Mouse (Mus musculus) hindbrain, embryonic 13.5 days (tissue): Measurements from ENCODE around the gene Adarb2. TPM values are rescaled to one million over a fixed set of nuclear protein-coding genes. Genes with fewer than 3 reads are reported as not detected.
A peak's percentile ranks its signal among the peaks of the same experiment; 100 is the strongest.

Source experiments
- ATAC-seq: fragments of 200-750 bp; cut with Nextera tagmentation; 2 replicates; pipeline ENCODE4 v1.8.0; 2017; ENCODE audit warnings: moderate TSS enrichment; ENCODE audit not compliant: low FRiP score
- H3K27ac ChIP-seq: fragments of 300-500 bp; sonication (generic); 2 replicates; pipeline ENCODE4 v1.5.1; 2015; ENCODE audit warnings: inconsistent platforms, mild to moderate bottlenecking, moderate library complexity
- H3K27me3 ChIP-seq: fragments of 300-500 bp; sonication (generic); 2 replicates; pipeline ENCODE4 v1.6.1; 2015; ENCODE audit warnings: mild to moderate bottlenecking, inconsistent platforms
- H3K36me3 ChIP-seq: fragments of 300-500 bp; sonication (generic); 2 replicates; pipeline ENCODE4 v1.6.1; 2015; ENCODE audit warnings: mild to moderate bottlenecking, inconsistent platforms
- H3K4me1 ChIP-seq: fragments of 300-500 bp; sonication (generic); replicated peaks from 2 replicates; pipeline ENCODE4 v1.6.1; 2015; ENCODE audit warnings: inconsistent platforms
- H3K4me2 ChIP-seq: fragments of 300-500 bp; sonication (generic); 2 replicates; pipeline ENCODE4 v1.6.1; 2015; ENCODE audit warnings: inconsistent platforms, mild to moderate bottlenecking, moderate library complexity
- H3K4me3 ChIP-seq: fragments of 300-500 bp; sonication (generic); 2 replicates; pipeline ENCODE4 v1.5.1; 2015; ENCODE audit warnings: mild to moderate bottlenecking, inconsistent platforms
- H3K9ac ChIP-seq: fragments of 300-500 bp; sonication (generic); 2 replicates; pipeline ENCODE4 v1.6.1; 2015; ENCODE audit warnings: mild to moderate bottlenecking, inconsistent platforms
- H3K9me3 ChIP-seq: fragments of 300-500 bp; sonication (generic); 2 replicates; pipeline ENCODE4 v1.6.1; 2016; ENCODE audit warnings: inconsistent platforms
- WGBS: fragments of 180-500 bp; shearing (Covaris S2); methylation state at CpG from one replicate; pipeline ENCODE4 v1.1.7; 2015; 5-methylcytosine and 5-hydroxymethylcytosine counted together
- polyA plus RNA-seq: library from polyadenylated mRNA; unstranded; fragments of >200 nt; fragmentation: Nextera tagmentation; extraction: Ambion mirVana; gene quantifications from 2 replicates; pipeline ENCODE4 v1.2.1, GENCODE M21; 2015

The Adarb2 gene
- 28.9 and 30.5 TPM in 2 replicates for polyA plus RNA-seq

GRCm38 (mm10) chr13:8202681-8203476 is at the start of gene Adarb2:
Gene Adarb2, plus strand, starts transcription at chr13:8202866.
- H3K4me1 ChIP-seq = peaks cover 15% of the 10 kb centered on the region
- H3K27me3 ChIP-seq = no peaks in the 10 kb centered on the region
- no peaks in the 10 kb centered on the region for H3K36me3 ChIP-seq
- H3K4me2 ChIP-seq = peak within 1 kb of the TSS; percentile 89
- peak within 1 kb of the TSS; percentile 80 for H3K9ac ChIP-seq
- H3K4me3 ChIP-seq = peak within 1 kb of the TSS; percentile 62
- WGBS = under 1% methylated on average over 26 of the region's 26 CpGs
- H3K27ac ChIP-seq = peak within 1 kb of the TSS; percentile 80
- no peaks in the 10 kb centered on the region for H3K9me3 ChIP-seq
- peak; percentile 95 for ATAC-seq

GRCm38 (mm10) chr13:8173800-8174199 is 28.9 kb upstream of the Adarb2 start:
- Histone ChIP-seq H3K9ac (no peak overlapping the region), H3K4me2 (no peak overlapping the region), H3K36me3 (no peaks in the 10 kb centered on the region), H3K27me3 (no peaks in the 10 kb centered on the region), H3K4me3 (no peak overlapping the region), H3K27ac (no peak overlapping the region), H3K4me1 (no peaks in the 10 kb centered on the region), H3K9me3 (no peaks in the 10 kb centered on the region)
- no peak for ATAC-seq
- 88% methylated on average over 1 of the region's 1 CpGs for WGBS

- H3K9ac ChIP-seq = no peak overlapping the region
- H3K9me3 ChIP-seq = no peaks in the 10 kb centered on the region
- no peak for ATAC-seq
- H3K27me3 ChIP-seq = no peaks in the 10 kb centered on the region
- 25% methylated on average over 7 of the region's 7 CpGs for WGBS
- no peaks in the 10 kb centered on the region for H3K36me3 ChIP-seq
- no peak overlapping the region for H3K27ac ChIP-seq
- no peaks in the 10 kb centered on the region for H3K4me1 ChIP-seq
- H3K4me3 ChIP-seq = no peak overlapping the region
- H3K4me2 ChIP-seq = no peak overlapping the region
These were observed 10.7 kb upstream of the Adarb2 start for GRCm38 (mm10) chr13:8191977-8192376.

GRCm38 (mm10) chr13:8199186-8199880 is 3.3 kb upstream of the Adarb2 start:
- no peaks in the 10 kb centered on the region for H3K9me3 ChIP-seq
- H3K27me3 ChIP-seq = no peaks in the 10 kb centered on the region
- WGBS = 65% methylated on average over 3 of the region's 3 CpGs
- H3K27ac ChIP-seq = no peak overlapping the region
- no peak for ATAC-seq
- no peak overlapping the region for H3K4me2 ChIP-seq
- no peaks in the 10 kb centered on the region for H3K36me3 ChIP-seq
- no peak overlapping the region for H3K4me3 ChIP-seq
- H3K4me1 ChIP-seq = peaks cover 15% of the 10 kb centered on the region
- H3K9ac ChIP-seq = no peak overlapping the region

- Histone ChIP-seq H3K36me3 (no peaks in the 10 kb centered on the region), H3K9me3 (no peaks in the 10 kb centered on the region), H3K27ac (peak overlapping the region; percentile 80), H3K4me1 (peaks cover 15% of the 10 kb centered on the region), H3K9ac (peak overlapping the region; percentile 80), H3K4me3 (peak overlapping the region; percentile 62), H3K27me3 (no peaks in the 10 kb centered on the region), H3K4me2 (peak overlapping the region; percentile 89)
- 0% methylated on average over 4 of the region's 4 CpGs for WGBS
- no peak for ATAC-seq
These were observed 779 bp downstream of the Adarb2 start for GRCm38 (mm10) chr13:8203477-8203813.

GRCm38 (mm10) chr13:8207337-8207736 is 4.7 kb downstream of the Adarb2 start:
- Histone ChIP-seq H3K27me3 (no peaks in the 10 kb centered on the region), H3K4me2 (peak overlapping the region; percentile 51), H3K4me3 (peak overlapping the region; percentile 36), H3K36me3 (no peaks in the 10 kb centered on the region), H3K9ac (peak overlapping the region; percentile 65), H3K27ac (peak overlapping the region; percentile 73), H3K4me1 (peaks cover 15% of the 10 kb centered on the region), H3K9me3 (no peaks in the 10 kb centered on the region)
- WGBS = 47% methylated on average over 16 of the region's 16 CpGs
- ATAC-seq = no peak

- Histone ChIP-seq H3K4me2 (no peak overlapping the region), H3K27ac (no peak overlapping the region), H3K27me3 (no peaks in the 10 kb centered on the region), H3K9ac (no peak overlapping the region), H3K36me3 (no peaks in the 10 kb centered on the region), H3K9me3 (no peaks in the 10 kb centered on the region), H3K4me1 (peaks cover 5% of the 10 kb centered on the region; the same call in 1 of the 2 replicates), H3K4me3 (no peak overlapping the region)
- WGBS = 51% methylated on average over 4 of the region's 4 CpGs
- ATAC-seq = no peak
These were observed 8.1 kb downstream of the Adarb2 start for GRCm38 (mm10) chr13:8210776-8211175.

- H3K9me3 ChIP-seq = no peaks in the 10 kb centered on the region
- H3K4me1 ChIP-seq = no peaks in the 10 kb centered on the region
- WGBS = 54% methylated on average over 1 of the region's 1 CpGs
- H3K4me3 ChIP-seq = no peak overlapping the region
- no peak overlapping the region for H3K9ac ChIP-seq
- no peak for ATAC-seq
- H3K4me2 ChIP-seq = no peak overlapping the region
- H3K36me3 ChIP-seq = no peaks in the 10 kb centered on the region
- no peak overlapping the region for H3K27ac ChIP-seq
- no peaks in the 10 kb centered on the region for H3K27me3 ChIP-seq
These were observed 36.2 kb downstream of the Adarb2 start for GRCm38 (mm10) chr13:8238871-8239270.

- Histone ChIP-seq H3K27ac (peak overlapping the region; percentile 25; the same call in 1 of the 2 replicates), H3K4me3 (no peak overlapping the region), H3K9me3 (no peaks in the 10 kb centered on the region), H3K9ac (no peak overlapping the region), H3K4me2 (no peak overlapping the region), H3K27me3 (no peaks in the 10 kb centered on the region), H3K4me1 (peaks cover 6% of the 10 kb centered on the region; the same call in 1 of the 2 replicates), H3K36me3 (no peaks in the 10 kb centered on the region)
- WGBS = 33% methylated on average over 5 of the region's 5 CpGs
- ATAC-seq = peak; percentile 71; the same call in 1 of the 2 replicates
These were observed 45.5 kb downstream of the Adarb2 start for GRCm38 (mm10) chr13:8248016-8248667.

GRCm38 (mm10) chr13:8272158-8272945 is 69.7 kb downstream of the Adarb2 start:
- no peak for ATAC-seq
- WGBS = 79% methylated on average over 4 of the region's 4 CpGs
- Histone ChIP-seq H3K27me3 (no peaks in the 10 kb centered on the region), H3K9ac (no peak overlapping the region), H3K4me1 (no peaks in the 10 kb centered on the region), H3K36me3 (no peaks in the 10 kb centered on the region), H3K4me2 (no peak overlapping the region), H3K9me3 (0 out of 2 replicates have a peak, but pooled peaks cover 2% of the 10 kb centered on the region), H3K27ac (no peak overlapping the region), H3K4me3 (no peak overlapping the region)

GRCm38 (mm10) chr13:8283116-8283515 is 80.5 kb downstream of the Adarb2 start:
- 77% methylated on average over 2 of the region's 2 CpGs for WGBS
- no peaks in the 10 kb centered on the region for H3K9me3 ChIP-seq
- no peaks in the 10 kb centered on the region for H3K36me3 ChIP-seq
- H3K27ac ChIP-seq = no peak overlapping the region
- H3K9ac ChIP-seq = no peak overlapping the region
- ATAC-seq = no peak; the same call in 1 of the 2 replicates
- H3K4me1 ChIP-seq = peaks cover 18% of the 10 kb centered on the region
- no peak overlapping the region for H3K4me3 ChIP-seq
- H3K27me3 ChIP-seq = no peaks in the 10 kb centered on the region
- H3K4me2 ChIP-seq = no peak overlapping the region
